Mouse (Mus musculus) embryonic facial prominence, embryonic 12.5 days (tissue): ENCODE data around the gene Kng2. TPM values are rescaled to one million over a fixed set of nuclear protein-coding genes. Genes with fewer than 3 reads are reported as not detected.
"Not testable (repeated sequence)": the region's sequence is repeated elsewhere in the genome, so short reads cannot be mapped to it uniquely, and the experiment has no call there.

Source experiments
- ATAC-seq: fragments of 200-750 bp; cut with Nextera tagmentation; 2 replicates; pipeline ENCODE4 v1.8.0; 2017; ENCODE audit not compliant: insufficient number of reproducible peaks, insufficient read depth, low FRiP score, low TSS enrichment
- H3K27ac ChIP-seq: fragments of 300-500 bp; sonication (generic); 2 replicates; pipeline ENCODE4 v1.5.1; 2016; ENCODE audit warnings: mild to moderate bottlenecking
- H3K27me3 ChIP-seq: fragments of 300-500 bp; sonication (generic); 2 replicates; pipeline ENCODE4 v1.6.1; 2016; ENCODE audit warnings: mild to moderate bottlenecking, moderate library complexity
- H3K36me3 ChIP-seq: fragments of 300-500 bp; sonication (generic); 2 replicates; pipeline ENCODE4 v1.6.1; 2016; ENCODE audit warnings: mild to moderate bottlenecking
- H3K4me1 ChIP-seq: fragments of 300-500 bp; sonication (generic); 2 replicates; pipeline ENCODE4 v1.6.1; 2016
- H3K4me2 ChIP-seq: fragments of 300-500 bp; sonication (generic); replicated peaks from 2 replicates; pipeline ENCODE4 v1.6.1; 2016; ENCODE audit warnings: mild to moderate bottlenecking, moderate library complexity
- H3K4me3 ChIP-seq: fragments of 300-500 bp; sonication (generic); 2 replicates; pipeline ENCODE4 v1.5.1; 2016; ENCODE audit warnings: mild to moderate bottlenecking
- H3K9ac ChIP-seq: fragments of 300-500 bp; sonication (generic); 2 replicates; pipeline ENCODE4 v1.6.1; 2016; ENCODE audit warnings: mild to moderate bottlenecking, moderate library complexity
- H3K9me3 ChIP-seq: fragments of 300-500 bp; sonication (generic); 2 replicates; pipeline ENCODE4 v1.6.1; 2016; ENCODE audit warnings: mild to moderate bottlenecking, moderate library complexity
- WGBS: fragments of 180-500 bp; shearing (Covaris S2); methylation state at CpG from one replicate; pipeline ENCODE4 v1.1.7; 2016; 5-methylcytosine and 5-hydroxymethylcytosine counted together
- polyA plus RNA-seq: library from polyadenylated mRNA; unstranded; fragments of >200 nt; fragmentation: Nextera tagmentation; extraction: Ambion mirVana; gene quantifications from 2 replicates; pipeline ENCODE4 v1.2.1, GENCODE M21; 2016

Kng2 gene
- polyA plus RNA-seq, 1 experiment from 2014 or later: not detected

DNA sequence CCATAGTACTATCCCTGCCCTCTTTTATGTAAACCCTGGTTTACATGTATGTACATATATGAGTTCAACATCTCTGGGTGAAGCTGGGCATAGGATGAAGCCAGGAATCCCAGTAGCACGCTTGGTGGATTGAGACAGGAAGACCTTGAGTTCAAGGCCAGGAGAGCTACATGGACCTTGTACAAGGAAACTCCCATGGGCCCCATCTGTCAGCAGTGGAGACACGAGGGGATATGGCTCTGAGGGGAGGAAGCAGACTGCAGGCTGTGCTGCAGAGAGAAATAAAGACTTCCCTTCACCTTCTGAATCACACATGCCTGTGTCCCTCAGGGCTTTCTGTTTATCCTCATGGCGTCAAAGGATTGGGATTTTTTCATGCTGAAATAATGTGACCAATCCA, 1.9 kb downstream of the Kng2 start:
- not testable (repeated sequence) for H3K9ac ChIP-seq, H3K9me3 ChIP-seq, H3K4me1 ChIP-seq, ATAC-seq, H3K4me3 ChIP-seq, H3K4me2 ChIP-seq, H3K27ac ChIP-seq, H3K27me3 ChIP-seq, H3K36me3 ChIP-seq
- WGBS: 26% methylated on average over 3 of the region's 3 CpGs

GRCm38 (mm10) chr16:23026582-23026981, 2.7 kb downstream of the Kng2 start:
- H3K27me3 ChIP-seq: no peaks in the 10 kb centered on the region
- H3K9ac ChIP-seq: no peak overlapping the region
- H3K27ac ChIP-seq: no peak overlapping the region
- no peaks in the 10 kb centered on the region for H3K36me3 ChIP-seq
- H3K9me3 ChIP-seq: no peaks in the 10 kb centered on the region
- no peaks in the 10 kb centered on the region for H3K4me1 ChIP-seq
- no peak for ATAC-seq
- no peak overlapping the region for H3K4me2 ChIP-seq
- H3K4me3 ChIP-seq: no peak overlapping the region

DNA sequence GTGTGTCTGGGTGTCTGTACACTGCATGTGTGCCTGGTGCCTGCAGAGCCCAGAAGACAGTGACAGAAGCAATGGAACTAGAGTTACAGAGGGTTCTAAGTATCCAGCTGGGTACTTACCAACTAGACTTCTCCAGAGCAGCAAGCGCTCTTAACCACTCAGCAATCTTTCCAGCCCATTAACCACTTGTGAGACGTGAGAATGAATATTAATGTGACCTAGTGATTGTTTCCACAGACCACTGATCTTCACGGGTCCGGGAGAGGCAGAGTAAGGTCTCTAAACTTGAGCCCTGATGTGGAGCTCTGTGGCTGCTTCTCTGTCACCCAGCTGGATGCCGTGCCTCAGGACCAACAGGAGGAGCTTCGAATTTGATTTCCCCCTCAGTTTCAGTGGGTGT, 4.2 kb downstream of the Kng2 start:
- no peak overlapping the region for H3K9ac ChIP-seq
- 57% methylated on average over 6 of the region's 6 CpGs for WGBS
- no peak for ATAC-seq

GRCm38 (mm10) chr16:23020571-23020970, 8.7 kb downstream of the Kng2 start:
- H3K4me1 ChIP-seq, H3K9me3 ChIP-seq, H3K4me2 ChIP-seq, H3K9ac ChIP-seq, H3K27ac ChIP-seq, H3K4me3 ChIP-seq, H3K27me3 ChIP-seq, ATAC-seq, H3K36me3 ChIP-seq: not testable (repeated sequence)
- 27% methylated on average over 1 of the region's 1 CpGs for WGBS

More for the DNA sequence above, 4.2 kb downstream of the Kng2 start:
- H3K4me2 ChIP-seq: no peak overlapping the region
- no peaks in the 10 kb centered on the region for H3K9me3 ChIP-seq
- no peaks in the 10 kb centered on the region for H3K27me3 ChIP-seq
- no peaks in the 10 kb centered on the region for H3K4me1 ChIP-seq
- H3K36me3 ChIP-seq: no peaks in the 10 kb centered on the region
- no peak overlapping the region for H3K4me3 ChIP-seq
- no peak overlapping the region for H3K27ac ChIP-seq

GRCm38 (mm10) chr16:23014645-23015044, 14.6 kb downstream of the Kng2 start:
- not testable (repeated sequence) for ATAC-seq, H3K9me3 ChIP-seq
- WGBS: 86% methylated on average over 8 of the region's 8 CpGs

DNA sequence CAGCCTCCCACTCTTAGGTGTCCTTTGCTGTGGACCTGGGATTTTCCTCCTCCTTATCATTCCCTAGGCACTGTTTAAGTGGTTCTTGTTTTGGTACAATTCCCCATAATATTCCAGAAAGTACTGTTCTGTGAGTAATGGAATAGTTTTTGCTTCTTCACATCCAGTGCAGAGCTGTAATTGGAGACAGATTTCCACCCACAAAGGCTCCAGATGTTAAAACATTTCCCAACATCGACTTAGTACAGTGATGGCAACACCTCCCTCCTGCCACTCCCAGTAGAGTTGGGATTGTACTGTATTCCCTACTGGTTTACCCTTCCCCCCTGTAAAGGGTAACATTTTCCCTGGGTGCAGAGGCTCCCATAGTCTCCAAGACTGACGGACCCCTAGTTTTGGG, 15.5 kb downstream of the Kng2 start:
- H3K9me3 ChIP-seq, H3K4me2 ChIP-seq, H3K9ac ChIP-seq, H3K27me3 ChIP-seq, H3K4me3 ChIP-seq, H3K27ac ChIP-seq, H3K4me1 ChIP-seq, H3K36me3 ChIP-seq, ATAC-seq: not testable (repeated sequence)
- WGBS: 53% methylated on average over 2 of the region's 2 CpGs

More at GRCm38 (mm10) chr16:23014645-23015044, 14.6 kb downstream of the Kng2 start:
- H3K36me3 ChIP-seq, H3K4me2 ChIP-seq, H3K9ac ChIP-seq, H3K27ac ChIP-seq, H3K27me3 ChIP-seq, H3K4me3 ChIP-seq, H3K4me1 ChIP-seq: not testable (repeated sequence)

- not testable (repeated sequence) for ATAC-seq, H3K9ac ChIP-seq, H3K4me1 ChIP-seq, H3K4me2 ChIP-seq, H3K4me3 ChIP-seq, H3K9me3 ChIP-seq, H3K27ac ChIP-seq, H3K27me3 ChIP-seq, H3K36me3 ChIP-seq
- WGBS: 93% methylated on average over 3 of the region's 3 CpGs
Measured at GRCm38 (mm10) chr16:22996951-22997350, 32.3 kb downstream of the Kng2 start.

GRCm38 (mm10) chr16:22967383-22968030, 61.8 kb downstream of the Kng2 start:
- H3K36me3 ChIP-seq: no peaks in the 10 kb centered on the region
- no peak for ATAC-seq
- H3K9me3 ChIP-seq: no peaks in the 10 kb centered on the region
- no peak overlapping the region for H3K4me2 ChIP-seq
- no peak overlapping the region for H3K4me3 ChIP-seq
- H3K27me3 ChIP-seq: no peaks in the 10 kb centered on the region
- WGBS: 53% methylated on average over 1 of the region's 1 CpGs
- H3K9ac ChIP-seq: no peak overlapping the region
- no peaks in the 10 kb centered on the region for H3K4me1 ChIP-seq
- H3K27ac ChIP-seq: no peak overlapping the region

- Histone ChIP-seq H3K27me3 (no peaks in the 10 kb centered on the region), H3K27ac (no peak overlapping the region), H3K9me3 (no peaks in the 10 kb centered on the region), H3K4me3 (no peak overlapping the region), H3K4me1 (no peaks in the 10 kb centered on the region), H3K9ac (no peak overlapping the region), H3K4me2 (no peak overlapping the region), H3K36me3 (no peaks in the 10 kb centered on the region)
- ATAC-seq: no peak
Measured at GRCm38 (mm10) chr16:22963293-22963692, 66.0 kb downstream of the Kng2 start.

DNA sequence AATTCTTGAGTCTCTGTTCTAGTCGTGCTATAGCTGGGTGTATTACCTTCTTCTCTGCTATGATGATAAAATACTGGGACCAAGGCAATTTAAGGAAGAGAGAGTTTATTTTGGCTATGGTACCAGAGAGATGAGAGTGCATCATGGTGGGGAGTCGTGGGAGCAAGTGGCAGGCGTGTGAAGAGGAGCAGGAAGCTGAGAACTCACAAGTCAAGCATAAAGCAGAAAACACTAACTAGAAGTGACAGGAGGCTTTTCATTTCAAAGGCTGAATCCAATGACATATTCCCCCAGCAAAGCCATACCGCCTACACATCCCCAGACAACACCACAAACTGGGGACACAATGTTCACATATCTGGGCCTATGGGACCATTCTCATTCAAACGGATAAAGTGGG, 67.0 kb downstream of the Kng2 start:
- Histone ChIP-seq H3K4me3 (no peak overlapping the region), H3K27me3 (no peaks in the 10 kb centered on the region), H3K9ac (no peak overlapping the region), H3K36me3 (no peaks in the 10 kb centered on the region), H3K27ac (no peak overlapping the region), H3K9me3 (no peaks in the 10 kb centered on the region), H3K4me2 (no peak overlapping the region), H3K4me1 (no peaks in the 10 kb centered on the region)
- no peak for ATAC-seq
- 74% methylated on average over 5 of the region's 5 CpGs for WGBS

- 86% methylated on average over 8 of the region's 8 CpGs for WGBS
- ATAC-seq: no peak
Measured at GRCm38 (mm10) chr16:22961073-22961472, 68.2 kb downstream of the Kng2 start.

DNA sequence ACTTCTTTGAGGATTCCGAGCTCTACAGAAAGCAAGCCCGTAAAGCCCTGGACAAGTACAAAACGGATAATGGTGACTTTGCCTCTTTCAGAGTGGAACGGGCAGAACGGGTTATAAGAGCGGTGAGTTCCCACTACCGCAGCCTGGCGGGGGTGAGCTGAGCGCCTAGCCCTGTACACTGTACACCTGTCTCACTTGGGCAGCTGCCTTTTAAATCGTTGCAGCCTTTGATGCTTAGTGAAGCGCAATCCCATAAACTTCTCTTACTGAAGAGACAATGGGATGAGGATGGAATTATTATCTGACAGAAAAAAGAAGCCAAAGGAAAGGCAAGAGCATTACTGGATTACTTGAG, 73.2 kb downstream of the Kng2 start:
- Histone ChIP-seq H3K27ac (no peak overlapping the region), H3K4me2 (no peak overlapping the region), H3K9me3 (no peaks in the 10 kb centered on the region), H3K9ac (no peak overlapping the region), H3K4me1 (no peaks in the 10 kb centered on the region), H3K36me3 (no peaks in the 10 kb centered on the region), H3K4me3 (no peak overlapping the region), H3K27me3 (no peaks in the 10 kb centered on the region)
- 0 out of 2 replicates have a peak, but pooled peaks have one; percentile 35 for ATAC-seq
- WGBS: 66% methylated on average over 11 of the region's 11 CpGs

More at GRCm38 (mm10) chr16:22961073-22961472, 68.2 kb downstream of the Kng2 start:
- H3K4me3 ChIP-seq: no peak overlapping the region
- H3K4me2 ChIP-seq: no peak overlapping the region
- no peaks in the 10 kb centered on the region for H3K4me1 ChIP-seq
- no peaks in the 10 kb centered on the region for H3K9me3 ChIP-seq
- H3K27me3 ChIP-seq: no peaks in the 10 kb centered on the region
- H3K36me3 ChIP-seq: no peaks in the 10 kb centered on the region
- no peak overlapping the region for H3K27ac ChIP-seq
- H3K9ac ChIP-seq: no peak overlapping the region
